Mouse (Mus musculus): ENCODE results near the gene Tyrobp. TPM values are rescaled to one million over a fixed set of nuclear protein-coding genes. Genes with fewer than 3 reads are reported as not detected.

Gene Tyrobp
- total RNA-seq (2014; rRNA removed; ENCODE audit: low replicate concordance) = 15.2 and 31.2 TPM in 2 replicates
- 30.4 and 35.8 TPM in 2 replicates for polyA plus RNA-seq (2015; fragmentation: Nextera tagmentation; extraction: Ambion mirVana)

DNA sequence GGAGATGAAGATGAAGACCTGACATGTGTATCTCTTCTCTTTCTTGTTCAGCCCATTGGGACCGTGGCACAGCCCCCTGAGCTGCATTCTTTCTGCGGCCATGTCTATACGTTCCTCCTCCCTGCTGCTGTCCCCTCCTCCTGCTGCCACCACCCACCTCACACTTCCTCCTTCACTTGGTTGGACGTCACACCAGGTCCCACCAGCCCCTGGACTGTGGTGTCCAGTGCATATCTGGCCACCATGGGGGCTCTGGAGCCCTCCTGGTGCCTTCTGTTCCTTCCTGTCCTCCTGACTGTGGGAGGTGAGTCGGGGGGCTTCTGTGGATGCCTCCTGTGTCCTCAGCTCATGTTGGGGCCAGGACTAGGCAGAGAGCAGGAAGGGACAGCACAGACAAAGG, at the start of gene Tyrobp:
Gene Tyrobp (plus strand): TSS at position 165 of the 400 bp plus-strand sequence.
- H3K27me3 ChIP-seq (ENCODE audit: control insufficient read depth, insufficient read depth, low read length) = no peaks in the 10 kb centered on the region; the same call in 1 of the 2 replicates
- no peak within 1 kb of the TSS; the same call in 1 of the 2 replicates for H3K27ac ChIP-seq (ENCODE audit: low read depth)
- 44% methylated on average over 5 of the region's 5 CpGs for WGBS
- DNase-seq (ENCODE audit: low spot score) = no peak
- no peak within 1 kb of the TSS for H3K4me3 ChIP-seq (ENCODE audit: low read depth, low read length)
- H3K4me2 ChIP-seq (ENCODE audit: low read depth, low read length) = no peak within 1 kb of the TSS
- no peak for ATAC-seq (ENCODE audit: insufficient read depth, low read depth)
- H3K36me3 ChIP-seq (replicated peaks; ENCODE audit: control insufficient read depth, insufficient read depth, low read length) = no peaks in the 10 kb centered on the region
- no peak within 1 kb of the TSS for H3K9ac ChIP-seq (replicated peaks; ENCODE audit: low read depth, low read length)
- TF ChIP-seq EP300 (IDR thresholded peaks at IDR 0.05; ENCODE audit: low read depth) (no peak), CTCF (IDR thresholded peaks at IDR 0.05; ENCODE audit: low read depth) (no peak)
- H3K9me3 ChIP-seq (replicated peaks; ENCODE audit: control insufficient read depth, low read length) = 0 out of 2 replicates have a peak, but pooled peaks cover 3% of the 10 kb centered on the region
- H3K4me1 ChIP-seq (ENCODE audit: control insufficient read depth, insufficient read depth) = no peaks in the 10 kb centered on the region

DNA sequence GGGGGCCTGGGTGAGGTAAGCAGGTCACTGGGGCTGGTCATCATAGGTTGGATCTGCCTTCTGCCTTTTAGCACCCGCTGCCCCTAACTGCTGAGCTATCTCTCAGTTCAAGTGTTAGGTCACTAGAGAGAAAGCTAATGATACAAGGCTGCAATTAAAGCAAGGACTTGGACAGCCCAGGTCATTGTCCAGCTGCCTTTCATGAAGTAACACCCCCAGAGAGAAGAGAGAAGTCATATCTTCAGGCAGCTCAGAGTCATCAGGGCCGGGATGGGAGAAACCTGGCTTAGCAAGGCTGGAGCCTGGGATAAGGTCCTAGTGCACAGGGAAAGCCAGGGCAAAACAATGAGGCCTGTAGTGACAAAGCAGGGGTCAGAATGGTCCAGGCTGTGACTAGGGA, 46.1 kb upstream of the Tyrobp start:
- no peak overlapping the region for H3K4me2 ChIP-seq (ENCODE audit: low read depth, low read length)
- WGBS = 46% methylated on average over 2 of the region's 2 CpGs
- no peak for DNase-seq (ENCODE audit: low spot score)
- H3K4me3 ChIP-seq (ENCODE audit: low read depth, low read length) = no peak overlapping the region
- TF ChIP-seq CTCF (IDR thresholded peaks at IDR 0.05; ENCODE audit: low read depth) = no peak
- no peak for TF ChIP-seq EP300 (IDR thresholded peaks at IDR 0.05; ENCODE audit: low read depth)
- no peaks in the 10 kb centered on the region for H3K4me1 ChIP-seq (ENCODE audit: control insufficient read depth, insufficient read depth)
- H3K27me3 ChIP-seq (ENCODE audit: control insufficient read depth, insufficient read depth, low read length) = peaks cover 14% of the 10 kb centered on the region; the same call in 1 of the 2 replicates
- no peak overlapping the region for H3K9ac ChIP-seq (replicated peaks; ENCODE audit: low read depth, low read length)
- H3K27ac ChIP-seq (ENCODE audit: low read depth) = no peak overlapping the region
- no peak for ATAC-seq (ENCODE audit: insufficient read depth, low read depth)
- no peaks in the 10 kb centered on the region for H3K9me3 ChIP-seq (replicated peaks; ENCODE audit: control insufficient read depth, low read length)
- no peaks in the 10 kb centered on the region for H3K36me3 ChIP-seq (replicated peaks; ENCODE audit: control insufficient read depth, insufficient read depth, low read length)

DNA sequence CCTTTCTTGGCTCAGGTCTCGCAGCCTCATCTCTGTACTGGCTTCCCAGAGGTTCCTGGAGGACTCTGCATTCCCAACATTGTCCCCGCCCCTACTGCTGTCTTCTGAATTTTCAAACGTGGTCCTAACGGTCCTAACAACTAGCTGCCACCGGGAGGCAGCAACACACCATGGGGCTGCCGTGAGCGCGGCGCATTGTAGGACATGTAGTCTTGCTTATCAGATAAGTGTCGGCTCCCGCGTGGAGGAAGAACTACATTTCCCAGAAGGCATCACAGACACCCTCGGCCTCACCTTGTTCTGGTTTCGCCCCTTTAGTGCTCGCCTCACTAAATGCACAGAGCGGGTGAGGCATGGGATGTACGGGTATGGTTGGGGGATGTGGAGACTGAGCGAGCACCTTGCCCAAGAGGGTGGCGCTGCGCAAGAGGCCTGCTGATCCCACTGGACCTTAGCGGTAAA, 40.0 kb upstream of the Tyrobp start:
- TF ChIP-seq CTCF (IDR thresholded peaks at IDR 0.05; ENCODE audit: low read depth) (peak; percentile 99), EP300 (IDR thresholded peaks at IDR 0.05; ENCODE audit: low read depth) (no peak)
- no peaks in the 10 kb centered on the region for H3K27me3 ChIP-seq (ENCODE audit: control insufficient read depth, insufficient read depth, low read length)
- DNase-seq (ENCODE audit: low spot score) (peak; percentile 94), ATAC-seq (ENCODE audit: insufficient read depth, low read depth) (peak; percentile 99)
- peak overlapping the region; percentile 67 for H3K4me2 ChIP-seq (ENCODE audit: low read depth, low read length)
- H3K27ac ChIP-seq (ENCODE audit: low read depth) = no peak overlapping the region
- no peak overlapping the region for H3K9ac ChIP-seq (replicated peaks; ENCODE audit: low read depth, low read length)
- H3K36me3 ChIP-seq (replicated peaks; ENCODE audit: control insufficient read depth, insufficient read depth, low read length) = no peaks in the 10 kb centered on the region
- peak overlapping the region; percentile 42 for H3K4me3 ChIP-seq (ENCODE audit: low read depth, low read length)
- H3K9me3 ChIP-seq (replicated peaks; ENCODE audit: control insufficient read depth, low read length) = no peaks in the 10 kb centered on the region
- under 1% methylated on average over 21 of the region's 21 CpGs for WGBS
- H3K4me1 ChIP-seq (ENCODE audit: control insufficient read depth, insufficient read depth) = no peaks in the 10 kb centered on the region

DNA sequence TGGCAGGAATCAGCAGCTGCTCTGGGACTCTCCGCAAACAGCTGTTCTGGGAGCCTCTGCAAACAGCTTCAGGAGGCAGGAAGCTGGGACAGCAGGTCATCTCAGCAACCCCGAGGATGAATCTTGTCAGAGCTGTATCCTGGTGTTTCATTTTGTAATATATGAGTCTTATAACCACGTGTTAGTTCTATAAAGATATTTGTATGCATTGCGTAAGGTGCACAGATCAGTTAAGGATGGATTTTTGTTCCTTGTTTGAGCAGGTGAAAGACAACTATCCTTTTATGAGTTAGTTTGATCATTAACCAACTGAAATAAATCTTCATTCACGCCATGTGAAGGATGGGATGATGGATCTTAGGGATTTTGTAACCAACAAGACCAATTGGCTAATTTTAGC, 33.5 kb upstream of the Tyrobp start:
- H3K9ac ChIP-seq (replicated peaks; ENCODE audit: low read depth, low read length) = no peak overlapping the region
- ATAC-seq (ENCODE audit: insufficient read depth, low read depth) (no peak), DNase-seq (ENCODE audit: low spot score) (no peak)
- H3K4me3 ChIP-seq (ENCODE audit: low read depth, low read length) = no peak overlapping the region
- no peak overlapping the region for H3K4me2 ChIP-seq (ENCODE audit: low read depth, low read length)
- H3K27me3 ChIP-seq (ENCODE audit: control insufficient read depth, insufficient read depth, low read length) = no peaks in the 10 kb centered on the region
- WGBS = 51% methylated on average over 5 of the region's 5 CpGs
- no peaks in the 10 kb centered on the region for H3K9me3 ChIP-seq (replicated peaks; ENCODE audit: control insufficient read depth, low read length)
- no peak overlapping the region for H3K27ac ChIP-seq (ENCODE audit: low read depth)
- TF ChIP-seq EP300 (IDR thresholded peaks at IDR 0.05; ENCODE audit: low read depth) (no peak), CTCF (IDR thresholded peaks at IDR 0.05; ENCODE audit: low read depth) (no peak)
- no peaks in the 10 kb centered on the region for H3K36me3 ChIP-seq (replicated peaks; ENCODE audit: control insufficient read depth, insufficient read depth, low read length)
- H3K4me1 ChIP-seq (ENCODE audit: control insufficient read depth, insufficient read depth) = no peaks in the 10 kb centered on the region

DNA sequence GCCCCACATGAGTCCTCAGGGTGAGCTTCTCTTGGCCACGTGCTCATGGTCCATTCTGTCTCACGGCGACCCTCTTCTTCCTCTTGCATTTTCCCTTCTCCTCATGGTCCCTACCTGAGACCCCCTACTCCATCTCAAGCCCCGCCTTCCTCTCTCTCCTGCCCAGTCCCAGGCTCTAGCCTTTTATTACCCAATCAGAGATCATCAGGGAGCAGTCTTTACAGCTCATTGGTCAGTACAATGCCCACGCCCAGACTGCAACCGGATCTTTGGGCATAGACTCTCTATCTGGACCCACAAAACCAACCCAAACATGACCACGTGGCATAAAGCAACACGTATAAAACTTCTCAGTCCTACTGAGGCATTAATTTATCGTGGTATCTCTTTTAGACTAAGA, 29.5 kb upstream of the Tyrobp start:
- Histone ChIP-seq H3K36me3 (replicated peaks; ENCODE audit: control insufficient read depth, insufficient read depth, low read length) (no peaks in the 10 kb centered on the region), H3K27ac (ENCODE audit: low read depth) (no peak overlapping the region), H3K4me3 (ENCODE audit: low read depth, low read length) (no peak overlapping the region), H3K27me3 (ENCODE audit: control insufficient read depth, insufficient read depth, low read length) (no peaks in the 10 kb centered on the region), H3K4me1 (ENCODE audit: control insufficient read depth, insufficient read depth) (no peaks in the 10 kb centered on the region), H3K9me3 (replicated peaks; ENCODE audit: control insufficient read depth, low read length) (no peaks in the 10 kb centered on the region), H3K9ac (replicated peaks; ENCODE audit: low read depth, low read length) (no peak overlapping the region), H3K4me2 (ENCODE audit: low read depth, low read length) (no peak overlapping the region)
- TF ChIP-seq CTCF (IDR thresholded peaks at IDR 0.05; ENCODE audit: low read depth) = no peak
- no peak for TF ChIP-seq EP300 (IDR thresholded peaks at IDR 0.05; ENCODE audit: low read depth)
- 75% methylated on average over 9 of the region's 9 CpGs for WGBS
- no peak for DNase-seq (ENCODE audit: low spot score)
- no peak for ATAC-seq (ENCODE audit: insufficient read depth, low read depth)

Measured in heart, postnatal 0 days (tissue).